Mouse (Mus musculus): ENCODE measurements around the gene Pde7b.

DNA sequence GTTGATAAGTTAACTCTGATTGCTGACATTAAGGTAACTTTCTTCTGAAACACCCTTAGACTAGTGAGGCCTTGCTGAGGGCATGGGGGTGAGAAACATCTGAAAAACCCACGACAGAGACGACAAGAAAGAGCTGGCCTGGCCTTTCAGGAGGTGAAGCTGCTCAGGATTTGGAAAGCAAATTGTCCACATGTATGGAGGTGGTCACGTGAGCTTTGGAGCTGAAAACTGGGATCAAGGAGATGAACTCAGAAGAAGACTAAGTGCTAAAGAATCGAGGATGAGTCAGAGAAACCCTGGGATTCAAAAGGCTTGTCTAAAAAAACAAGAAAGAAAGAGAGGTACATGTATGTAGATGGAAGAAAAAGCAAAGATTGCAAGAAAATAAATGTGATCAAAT, 65.2 kb downstream of the Pde7b start:
- TF ChIP-seq CTCF (IDR thresholded peaks at IDR 0.05; ENCODE audit: insufficient read depth, low read length) (no peak), POLR2A (IDR thresholded peaks at IDR 0.05; ENCODE audit: borderline replicate concordance, extremely low read depth, low read depth, low read length) (no peak)

All from lung, adult 2 months (tissue).